Mouse (Mus musculus) layer of hippocampus, adult 2 months (tissue): ENCODE measurements around the gene Polr3g. TPM values are rescaled to one million over a fixed set of nuclear protein-coding genes. Genes with fewer than 3 reads are reported as not detected.

Source experiments
- DNase-seq, 2 experiments: peaks; one replicate each; pipeline ENCODE4 v3.0.0; 2022; ENCODE audit warnings: low spot score in 2 of 2
- H3K27ac ChIP-seq: fragments of 200-600 bp; 2 replicates; pipeline ENCODE4 v1.8.1; 2022
- H3K4me3 ChIP-seq: fragments of 200-600 bp; 2 replicates; pipeline ENCODE4 v1.8.1; 2022; ENCODE audit warnings: mild to moderate bottlenecking
- CTCF ChIP-seq: fragments of 200-600 bp; conservative IDR thresholded peaks from 2 replicates; pipeline ENCODE4 v1.8.1; 2022; ENCODE audit warnings: antibody characterized with exemption, mild to moderate bottlenecking, moderate library complexity
- total RNA-seq, 2 experiments: library from RNA; stranded (reverse); gene quantifications; 2 replicates each; pipeline ENCODE4 v1.2.3; 2021

Gene Polr3g
- total RNA-seq, 2 experiments from 2014 or later: 4.1 to 5.4 TPM

GRCm38 (mm10) chr13:81711546-81712371 is 946 bp upstream of the Polr3g start:
- DNase-seq: peak; percentile 18 to 37
- H3K4me3 ChIP-seq: peak overlapping the region; percentile 97
- no peak for TF ChIP-seq CTCF
- H3K27ac ChIP-seq: peak overlapping the region; percentile 98

GRCm38 (mm10) chr13:81710266-81710665 is 547 bp downstream of the Polr3g start:
- no peak for DNase-seq
- Histone ChIP-seq H3K4me3 (peak overlapping the region; percentile 97), H3K27ac (peak overlapping the region; percentile 98)
- no peak for TF ChIP-seq CTCF

- DNase-seq: no peak
- TF ChIP-seq CTCF: no peak
- H3K4me3 ChIP-seq: peak overlapping the region; percentile 97
- no peak overlapping the region for H3K27ac ChIP-seq
These were observed 1.0 kb downstream of the Polr3g start for GRCm38 (mm10) chr13:81709805-81710204.

- DNase-seq: no peak
- peak; percentile 30 for TF ChIP-seq CTCF
- Histone ChIP-seq H3K27ac (peak overlapping the region; percentile 52; the same call in 1 of the 2 replicates), H3K4me3 (no peak overlapping the region)
These were observed 4.5 kb downstream of the Polr3g start for GRCm38 (mm10) chr13:81706311-81706710.

- H3K4me3 ChIP-seq: no peak overlapping the region
- H3K27ac ChIP-seq: no peak overlapping the region
- TF ChIP-seq CTCF: no peak
- DNase-seq: no peak
These were observed 7.2 kb downstream of the Polr3g start for GRCm38 (mm10) chr13:81703621-81704020.

- Histone ChIP-seq H3K27ac (no peak overlapping the region), H3K4me3 (no peak overlapping the region)
- DNase-seq: no peak
- TF ChIP-seq CTCF: 0 out of 2 replicates have a peak, but pooled peaks have one; percentile 9
These were observed 7.7 kb downstream of the Polr3g start for GRCm38 (mm10) chr13:81703148-81703547.

- H3K4me3 ChIP-seq: no peak overlapping the region
- DNase-seq: no peak
- no peak overlapping the region for H3K27ac ChIP-seq
- no peak for TF ChIP-seq CTCF
These were observed 16.4 kb downstream of the Polr3g start for GRCm38 (mm10) chr13:81694446-81694845.

GRCm38 (mm10) chr13:81691606-81692005 is 19.2 kb downstream of the Polr3g start:
- peak overlapping the region; percentile 69 for H3K27ac ChIP-seq
- H3K4me3 ChIP-seq: no peak overlapping the region
- peak; percentile 18 to 27 for DNase-seq
- TF ChIP-seq CTCF: no peak

- H3K27ac ChIP-seq: no peak overlapping the region
- no peak for TF ChIP-seq CTCF
- DNase-seq: no peak
- no peak overlapping the region for H3K4me3 ChIP-seq
These were observed 20.3 kb downstream of the Polr3g start for GRCm38 (mm10) chr13:81690477-81690876.

- no peak overlapping the region for H3K27ac ChIP-seq
- DNase-seq: no peak
- H3K4me3 ChIP-seq: no peak overlapping the region
- no peak for TF ChIP-seq CTCF
These were observed 21.2 kb downstream of the Polr3g start for GRCm38 (mm10) chr13:81689587-81689986.

GRCm38 (mm10) chr13:81684884-81685283 is 25.9 kb downstream of the Polr3g start:
- Histone ChIP-seq H3K4me3 (no peak overlapping the region), H3K27ac (no peak overlapping the region)
- no peak for TF ChIP-seq CTCF
- DNase-seq: no peak

GRCm38 (mm10) chr13:81684258-81684657 is 26.6 kb downstream of the Polr3g start:
- TF ChIP-seq CTCF: no peak
- Histone ChIP-seq H3K4me3 (no peak overlapping the region), H3K27ac (no peak overlapping the region)
- DNase-seq: no peak

- no peak for TF ChIP-seq CTCF
- no peak overlapping the region for H3K4me3 ChIP-seq
- no peak overlapping the region for H3K27ac ChIP-seq
- DNase-seq: no peak
These were observed 27.7 kb downstream of the Polr3g start for GRCm38 (mm10) chr13:81683107-81683506.

GRCm38 (mm10) chr13:81675333-81675732 is 35.5 kb downstream of the Polr3g start:
- Histone ChIP-seq H3K27ac (no peak overlapping the region), H3K4me3 (no peak overlapping the region)
- no peak for DNase-seq
- no peak for TF ChIP-seq CTCF
